Mouse (Mus musculus) intestine, embryonic 16.5 days (tissue): ENCODE measurements around the gene Akap6. TPM values are rescaled to one million over a fixed set of nuclear protein-coding genes. Genes with fewer than 3 reads are reported as not detected.

Source experiments
- ATAC-seq: fragments of 200-750 bp; cut with Nextera tagmentation; 2 replicates; pipeline ENCODE4 v1.8.0; 2017; ENCODE audit warnings: moderate TSS enrichment, moderate library complexity
- H3K27ac ChIP-seq: fragments of 300-500 bp; sonication (generic); 2 replicates; pipeline ENCODE4 v1.5.1; 2014; ENCODE audit warnings: mild to moderate bottlenecking, low read length
- H3K27me3 ChIP-seq: fragments of 300-500 bp; sonication (generic); replicated peaks from 2 replicates; pipeline ENCODE4 v1.6.1; 2014; ENCODE audit warnings: low read length, control low read depth, mixed read lengths; ENCODE audit not compliant: control insufficient read depth, insufficient read depth
- H3K36me3 ChIP-seq: fragments of 300-500 bp; sonication (generic); 2 replicates; pipeline ENCODE4 v1.6.1; 2014; ENCODE audit warnings: low read length, control low read depth; ENCODE audit not compliant: control insufficient read depth, insufficient read depth
- H3K4me1 ChIP-seq: fragments of 300-500 bp; sonication (generic); 2 replicates; pipeline ENCODE4 v1.6.1; 2014; ENCODE audit warnings: low read length, control low read depth, mixed read lengths; ENCODE audit not compliant: control insufficient read depth, insufficient read depth
- H3K4me2 ChIP-seq: fragments of 300-500 bp; sonication (generic); 2 replicates; pipeline ENCODE4 v1.6.1; 2014; ENCODE audit warnings: low read depth, low read length, control low read depth
- H3K4me3 ChIP-seq: fragments of 300-500 bp; sonication (generic); 2 replicates; pipeline ENCODE4 v1.5.1; 2014; ENCODE audit warnings: mild to moderate bottlenecking, low read length
- H3K9ac ChIP-seq: fragments of 300-500 bp; sonication (generic); 2 replicates; pipeline ENCODE4 v1.6.1; 2014; ENCODE audit warnings: low read depth, low read length
- H3K9me3 ChIP-seq: fragments of 300-500 bp; sonication (generic); 2 replicates; pipeline ENCODE4 v1.6.1; 2016; ENCODE audit warnings: low read length, control low read depth; ENCODE audit not compliant: control insufficient read depth
- WGBS: fragments of 180-500 bp; shearing (Covaris S2); extraction: QIAGEN DNeasy Blood & Tissue Kit; methylation state at CpG from one replicate; pipeline ENCODE4 v1.1.7; 2014; 5-methylcytosine and 5-hydroxymethylcytosine counted together
- polyA plus RNA-seq: library from polyadenylated mRNA; unstranded; fragments of >200 nt; fragmentation: Nextera tagmentation; extraction: Ambion mirVana; gene quantifications from 2 replicates; pipeline ENCODE4 v1.2.1, GENCODE M21; 2015

Akap6 gene
- polyA plus RNA-seq = 1.4 TPM in 2 replicates

DNA sequence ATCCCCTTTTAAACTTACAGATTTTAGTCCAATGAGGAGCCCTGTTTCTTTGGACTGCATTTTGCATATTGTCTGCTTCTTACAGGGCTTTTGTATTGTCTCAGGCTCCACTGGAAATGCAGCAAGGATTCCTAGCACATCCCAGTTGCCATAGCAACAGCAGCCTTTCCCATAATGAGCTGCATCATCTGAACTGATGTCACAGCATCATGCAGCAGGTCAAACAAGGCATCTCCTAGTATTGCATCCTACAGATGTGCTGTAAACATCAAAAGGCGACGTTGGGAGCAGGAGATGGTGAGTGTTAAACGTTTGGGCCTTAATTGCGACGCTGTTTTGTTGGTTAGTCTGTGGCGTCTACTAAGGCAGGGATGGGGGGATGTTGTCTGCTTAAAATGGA is at the start of gene Akap6:
Gene Akap6, plus strand, starts transcription at position 238 of the 400 bp plus-strand sequence.
- ATAC-seq = no peak
- Histone ChIP-seq H3K4me2 (no peak within 1 kb of the TSS), H3K9ac (peak within 1 kb of the TSS; percentile 13; the same call in 1 of the 2 replicates), H3K4me3 (no peak within 1 kb of the TSS), H3K36me3 (no peaks in the 10 kb centered on the region), H3K27me3 (no peaks in the 10 kb centered on the region), H3K27ac (peak within 1 kb of the TSS; percentile 69), H3K9me3 (no peaks in the 10 kb centered on the region), H3K4me1 (peaks cover 13% of the 10 kb centered on the region)
- 65% methylated on average over 6 of the region's 6 CpGs for WGBS

DNA sequence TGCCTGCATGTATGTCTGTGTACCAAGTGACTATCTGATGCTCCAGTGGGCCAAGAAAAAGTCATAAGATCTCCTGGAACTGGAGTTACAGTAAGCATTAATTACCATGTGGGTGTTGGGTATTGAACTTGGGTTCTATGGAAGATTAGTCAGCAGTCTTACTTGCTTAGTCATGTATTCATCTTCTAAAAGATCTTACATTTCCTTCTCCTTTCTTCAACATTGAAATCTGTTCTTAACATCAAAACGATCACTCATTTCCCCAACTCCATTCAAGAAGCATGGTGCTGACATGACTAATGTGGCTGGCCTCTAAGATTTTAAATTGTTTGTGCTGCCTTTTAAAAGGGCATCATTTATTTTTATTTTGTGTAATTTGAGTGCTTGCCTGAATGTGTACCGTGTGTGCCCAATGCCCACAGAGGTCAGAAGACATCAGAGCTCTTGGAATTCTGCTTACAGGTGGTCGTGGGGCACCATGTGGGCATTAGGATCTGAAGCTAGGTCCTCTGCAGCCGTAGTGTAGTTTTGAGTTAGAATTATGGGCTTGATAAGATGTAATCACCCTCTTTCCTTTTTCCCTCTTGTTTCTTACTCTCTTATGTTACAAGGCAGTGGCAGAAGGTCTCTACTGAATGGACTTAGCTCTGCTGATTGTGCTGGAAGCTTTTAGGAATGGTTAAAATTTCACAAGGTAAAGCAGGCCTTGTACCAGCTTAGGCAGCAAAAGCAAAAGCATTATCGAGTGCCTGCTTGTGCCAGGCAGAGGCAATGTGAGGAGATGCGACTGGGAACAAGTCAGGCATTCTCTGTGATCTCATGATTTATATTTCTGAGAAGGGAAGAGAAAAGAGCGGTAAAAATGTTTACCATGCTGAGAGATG is 36.0 kb upstream of the Akap6 start:
- 61% methylated on average over 7 of the region's 7 CpGs for WGBS
- no peak overlapping the region for H3K4me3 ChIP-seq
- no peak overlapping the region for H3K4me2 ChIP-seq
- H3K27ac ChIP-seq = no peak overlapping the region
- ATAC-seq = no peak
- H3K4me1 ChIP-seq = no peaks in the 10 kb centered on the region
- H3K9ac ChIP-seq = no peak overlapping the region
- no peaks in the 10 kb centered on the region for H3K9me3 ChIP-seq
- no peaks in the 10 kb centered on the region for H3K27me3 ChIP-seq
- H3K36me3 ChIP-seq = no peaks in the 10 kb centered on the region

DNA sequence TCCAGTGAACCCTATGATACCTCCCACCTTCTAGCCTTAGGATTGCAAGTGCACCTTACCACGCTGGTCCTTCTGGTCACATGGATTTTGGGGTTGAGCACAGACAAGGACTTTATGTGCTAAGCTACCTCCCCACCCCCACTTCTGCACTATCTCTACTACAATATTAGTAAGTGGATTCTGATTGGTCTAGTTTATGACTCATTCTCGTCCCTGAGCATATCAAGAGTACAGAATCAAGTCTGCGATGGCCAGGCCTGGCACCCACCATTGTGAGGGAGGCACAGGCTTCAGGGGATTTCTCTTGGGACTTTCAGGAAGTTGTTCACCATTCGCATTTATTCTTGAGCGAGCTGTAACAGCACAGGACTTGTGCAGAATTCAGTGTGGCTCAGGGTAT is 34.2 kb upstream of the Akap6 start:
- no peak overlapping the region for H3K27ac ChIP-seq
- H3K4me3 ChIP-seq = no peak overlapping the region
- H3K4me1 ChIP-seq = no peaks in the 10 kb centered on the region
- H3K27me3 ChIP-seq = no peaks in the 10 kb centered on the region
- H3K9ac ChIP-seq = no peak overlapping the region
- WGBS = 74% methylated on average over 5 of the region's 5 CpGs
- no peaks in the 10 kb centered on the region for H3K36me3 ChIP-seq
- ATAC-seq = no peak
- no peak overlapping the region for H3K4me2 ChIP-seq
- H3K9me3 ChIP-seq = no peaks in the 10 kb centered on the region

DNA sequence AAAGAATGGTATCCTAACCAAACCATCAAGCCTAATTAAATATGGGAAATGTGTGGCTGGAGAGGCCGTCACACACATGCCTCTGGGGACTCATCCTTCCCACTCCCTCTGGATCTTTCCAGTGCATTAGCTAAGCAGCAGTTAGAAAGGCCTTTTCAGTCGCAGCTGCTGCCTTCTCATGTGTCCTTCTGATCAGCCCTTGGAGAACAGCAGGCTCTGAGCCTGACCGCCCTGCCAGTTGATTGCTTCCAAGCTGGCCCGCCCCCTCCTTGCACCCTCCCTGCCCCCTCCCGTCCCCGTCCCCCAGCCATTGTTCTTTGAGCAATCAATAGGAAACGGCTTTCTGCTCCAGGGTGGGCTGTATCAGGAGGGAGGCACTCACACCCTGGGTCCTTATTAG is 27.7 kb upstream of the Akap6 start:
- H3K27ac ChIP-seq = no peak overlapping the region

DNA sequence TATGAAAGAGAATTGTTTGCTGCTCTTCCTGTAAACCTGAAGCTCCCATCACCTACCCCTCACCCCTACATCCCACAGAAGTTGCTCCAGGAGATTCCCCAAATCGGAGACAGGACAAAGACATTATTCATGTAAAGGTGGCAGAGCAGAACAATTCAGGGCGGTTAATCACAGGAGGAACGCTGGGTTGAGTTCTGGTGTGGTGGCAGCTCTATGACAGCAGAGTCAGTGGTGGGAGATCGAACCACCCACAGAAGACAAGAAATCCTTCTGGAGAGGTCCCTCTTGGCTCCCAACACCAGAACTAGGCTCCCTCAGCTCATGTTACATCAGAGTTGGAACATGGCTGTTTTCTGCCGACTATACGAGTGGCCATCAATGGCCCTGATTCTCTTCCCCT is 27.2 kb upstream of the Akap6 start:
- 58% methylated on average over 6 of the region's 6 CpGs for WGBS
- Histone ChIP-seq H3K4me2 (no peak overlapping the region), H3K4me1 (peaks cover 3% of the 10 kb centered on the region; the same call in 1 of the 2 replicates), H3K36me3 (no peaks in the 10 kb centered on the region), H3K9ac (no peak overlapping the region), H3K9me3 (no peaks in the 10 kb centered on the region), H3K4me3 (no peak overlapping the region), H3K27me3 (no peaks in the 10 kb centered on the region), H3K27ac (no peak overlapping the region)
- ATAC-seq = no peak

More for the DNA sequence above, 27.7 kb upstream of the Akap6 start:
- Histone ChIP-seq H3K27me3 (no peaks in the 10 kb centered on the region), H3K9me3 (no peaks in the 10 kb centered on the region), H3K36me3 (no peaks in the 10 kb centered on the region), H3K9ac (no peak overlapping the region), H3K4me1 (peaks cover 3% of the 10 kb centered on the region; the same call in 1 of the 2 replicates), H3K4me3 (no peak overlapping the region), H3K4me2 (no peak overlapping the region)
- 0 out of 2 replicates have a peak, but pooled peaks have one; percentile 36 for ATAC-seq
- 15% methylated on average over 7 of the region's 7 CpGs for WGBS

DNA sequence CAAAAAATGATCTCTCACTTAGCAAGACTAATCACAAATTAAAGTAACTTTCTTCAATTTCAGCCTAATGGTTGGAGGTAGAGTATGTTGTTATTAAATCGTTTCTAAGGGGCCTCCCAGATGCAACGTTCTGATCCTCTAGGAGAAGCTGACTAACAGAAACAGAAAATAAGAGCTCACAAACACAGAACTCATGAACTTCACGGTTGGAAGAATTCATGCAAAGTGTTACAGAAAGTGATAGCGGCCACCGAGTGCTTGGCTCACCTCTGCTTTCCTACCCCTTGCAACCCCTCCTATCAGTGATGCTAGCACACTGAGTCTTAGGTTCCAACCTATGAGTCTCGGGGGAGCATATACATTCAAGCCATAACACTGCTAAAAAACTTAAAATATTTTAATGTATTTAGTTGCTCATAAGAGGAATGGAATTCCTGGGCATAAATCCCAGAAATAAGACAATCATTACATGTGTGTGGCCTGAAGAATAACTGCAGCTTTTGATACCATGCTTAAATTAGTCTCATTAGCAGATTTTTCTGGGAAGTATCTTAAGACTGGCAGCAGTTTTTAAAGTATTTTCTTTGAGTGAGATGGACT is 25.7 kb upstream of the Akap6 start:
- WGBS = 65% methylated on average over 6 of the region's 6 CpGs
- Histone ChIP-seq H3K27me3 (no peaks in the 10 kb centered on the region), H3K4me2 (no peak overlapping the region), H3K9ac (no peak overlapping the region), H3K4me3 (no peak overlapping the region), H3K9me3 (no peaks in the 10 kb centered on the region), H3K4me1 (peaks cover 3% of the 10 kb centered on the region; the same call in 1 of the 2 replicates), H3K27ac (no peak overlapping the region), H3K36me3 (no peaks in the 10 kb centered on the region)
- no peak for ATAC-seq

DNA sequence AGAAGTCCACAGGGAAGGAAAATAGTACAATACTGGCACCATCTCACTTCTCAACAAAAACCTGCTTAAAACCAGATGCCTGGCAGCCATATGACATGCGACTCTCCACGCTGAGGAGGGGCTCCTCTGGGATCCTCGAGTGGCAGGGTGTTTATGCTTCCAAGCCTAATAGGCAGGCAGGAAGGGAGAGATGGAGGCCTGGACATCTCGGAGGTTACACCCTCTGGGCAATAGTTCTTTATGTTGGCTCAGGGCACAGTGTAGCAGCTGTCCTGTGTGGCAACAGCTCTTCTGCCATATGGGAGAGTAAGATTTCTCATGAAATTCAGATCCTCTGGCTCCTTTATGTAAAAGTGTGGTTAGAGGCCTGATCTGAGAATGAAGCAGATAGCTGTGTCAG is 24.2 kb upstream of the Akap6 start:
- H3K27ac ChIP-seq = no peak overlapping the region
- H3K27me3 ChIP-seq = no peaks in the 10 kb centered on the region
- peaks cover 3% of the 10 kb centered on the region; the same call in 1 of the 2 replicates for H3K4me1 ChIP-seq
- H3K36me3 ChIP-seq = no peaks in the 10 kb centered on the region
- no peak overlapping the region for H3K4me2 ChIP-seq
- no peak overlapping the region for H3K4me3 ChIP-seq
- ATAC-seq = no peak
- no peaks in the 10 kb centered on the region for H3K9me3 ChIP-seq
- whole genome bisulfite sequencing = 46% methylated on average over 4 of the region's 4 CpGs
- H3K9ac ChIP-seq = no peak overlapping the region

DNA sequence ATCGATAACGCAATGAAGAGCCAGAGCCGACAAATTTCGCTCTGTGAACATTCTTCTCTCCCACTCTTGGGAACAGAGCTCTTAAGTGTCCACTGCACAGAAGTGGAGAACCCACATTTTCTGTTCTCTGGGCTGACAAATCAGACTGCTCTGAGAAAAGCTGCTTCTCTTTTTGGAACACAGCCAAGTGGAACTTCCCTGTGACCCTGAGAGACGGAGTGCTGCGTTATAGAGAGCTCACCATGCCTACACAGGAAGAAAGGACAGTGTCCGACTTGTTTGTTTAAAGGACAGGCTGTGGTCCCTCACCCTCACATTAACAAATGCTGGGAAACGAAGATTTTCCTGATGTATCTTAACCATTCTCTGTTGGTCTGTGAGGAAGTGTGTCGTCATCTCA is 11.8 kb upstream of the Akap6 start:
- no peak overlapping the region for H3K4me2 ChIP-seq
- H3K4me1 ChIP-seq = peaks cover 2% of the 10 kb centered on the region; the same call in 1 of the 2 replicates
- H3K9ac ChIP-seq = 0 out of 2 replicates have a peak overlapping the region, but pooled peaks have one; percentile 11
- no peaks in the 10 kb centered on the region for H3K36me3 ChIP-seq
- no peaks in the 10 kb centered on the region for H3K27me3 ChIP-seq
- H3K27ac ChIP-seq = no peak overlapping the region
- ATAC-seq = peak; percentile 31; the same call in 1 of the 2 replicates
- H3K9me3 ChIP-seq = no peaks in the 10 kb centered on the region
- no peak overlapping the region for H3K4me3 ChIP-seq
- 33% methylated on average over 9 of the region's 9 CpGs for WGBS

DNA sequence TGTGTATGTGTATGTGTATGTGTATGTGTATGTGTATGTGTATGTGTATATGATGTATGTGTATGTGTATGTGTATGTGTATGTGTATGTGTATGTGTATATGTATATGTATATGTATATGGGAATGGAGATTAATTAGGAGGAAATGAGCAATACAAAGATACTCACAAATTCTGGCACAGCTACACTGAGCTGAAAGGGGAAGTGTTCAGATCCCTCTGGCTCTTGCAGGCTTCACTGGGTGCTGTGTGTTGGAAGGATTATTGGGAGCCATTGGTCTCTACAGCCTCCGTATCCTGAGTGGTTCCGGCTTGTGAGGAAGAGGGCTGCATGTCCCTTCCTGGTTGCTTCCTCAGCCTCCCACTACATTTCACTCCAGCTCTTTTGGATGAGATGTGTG is 10.5 kb upstream of the Akap6 start:
- no peaks in the 10 kb centered on the region for H3K36me3 ChIP-seq
- H3K27ac ChIP-seq = no peak overlapping the region
- peaks cover 6% of the 10 kb centered on the region for H3K4me1 ChIP-seq
- 97% methylated on average over 2 of the region's 2 CpGs for WGBS
- H3K4me3 ChIP-seq = no peak overlapping the region
- H3K27me3 ChIP-seq = no peaks in the 10 kb centered on the region
- no peaks in the 10 kb centered on the region for H3K9me3 ChIP-seq
- H3K9ac ChIP-seq = no peak overlapping the region
- ATAC-seq = no peak
- H3K4me2 ChIP-seq = no peak overlapping the region
